Mouse (Mus musculus): ENCODE measurements around the gene Cep83.

DNA sequence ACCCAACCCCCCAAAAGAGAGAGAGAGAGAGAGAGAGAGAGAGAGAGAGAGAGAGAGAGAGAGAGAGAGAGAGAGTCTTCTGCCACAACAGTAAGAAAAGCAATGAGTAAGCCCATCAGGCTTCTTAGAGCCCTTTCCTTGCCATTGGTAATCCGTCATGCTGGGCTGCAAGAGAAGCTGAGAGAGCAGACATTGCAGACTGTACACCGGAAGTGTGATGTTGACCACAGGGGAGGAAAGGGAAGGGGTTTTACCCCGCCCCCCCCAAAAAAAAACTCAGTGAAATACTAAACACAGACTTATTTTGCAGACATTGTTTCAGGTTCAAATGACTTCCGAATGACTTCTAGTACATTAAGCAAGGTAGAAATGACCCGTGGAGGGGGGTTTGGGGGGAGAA, 48.4 kb upstream of the Cep83 start:
- no peak for TF ChIP-seq POLR2A (IDR thresholded peaks at IDR 0.05; ENCODE audit: low read depth, low read length)
- no peak for TF ChIP-seq CTCF (IDR thresholded peaks at IDR 0.05; ENCODE audit: borderline replicate concordance, insufficient read depth, low read length)
